Mouse (Mus musculus): ENCODE results near the gene Slc26a5.

Slc26a5 gene

GRCm38 (mm10) chr5:21810924-21811323, 54.5 kb downstream of the Slc26a5 start:
- DNase-seq (ENCODE audit: low spot score), result no peak

GRCm38 (mm10) chr5:21804837-21805236, 60.6 kb downstream of the Slc26a5 start:
- no peak for DNase-seq (ENCODE audit: low spot score)

- DNase-seq (ENCODE audit: low spot score), result no peak
Observed at GRCm38 (mm10) chr5:21803691-21804188, 61.7 kb downstream of the Slc26a5 start.

DNA sequence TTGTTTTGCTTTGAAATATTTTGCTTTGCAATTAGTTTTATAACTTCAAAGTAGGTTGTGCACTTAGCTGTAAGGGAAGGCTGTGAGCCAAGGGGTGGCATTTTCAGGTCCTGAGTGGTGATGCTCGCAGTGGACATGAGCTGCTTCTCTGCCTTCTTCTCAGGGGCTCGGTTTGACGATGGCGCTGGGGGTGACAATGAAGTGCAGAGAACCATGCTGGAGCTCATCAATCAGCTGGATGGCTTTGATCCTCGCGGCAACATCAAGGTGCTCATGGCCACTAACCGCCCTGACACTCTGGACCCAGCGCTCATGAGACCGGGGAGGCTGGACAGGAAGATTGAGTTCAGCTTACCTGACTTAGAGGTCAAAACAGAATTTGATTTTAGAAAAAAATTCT, 62.5 kb downstream of the Slc26a5 start:
- no peak for DNase-seq (ENCODE audit: low spot score)

GRCm38 (mm10) chr5:21792166-21792565, 73.2 kb downstream of the Slc26a5 start:
- DNase-seq (ENCODE audit: low spot score), result no peak

- DNase-seq (ENCODE audit: low spot score), result no peak
Observed at GRCm38 (mm10) chr5:21789061-21789460, 76.3 kb downstream of the Slc26a5 start.

DNA sequence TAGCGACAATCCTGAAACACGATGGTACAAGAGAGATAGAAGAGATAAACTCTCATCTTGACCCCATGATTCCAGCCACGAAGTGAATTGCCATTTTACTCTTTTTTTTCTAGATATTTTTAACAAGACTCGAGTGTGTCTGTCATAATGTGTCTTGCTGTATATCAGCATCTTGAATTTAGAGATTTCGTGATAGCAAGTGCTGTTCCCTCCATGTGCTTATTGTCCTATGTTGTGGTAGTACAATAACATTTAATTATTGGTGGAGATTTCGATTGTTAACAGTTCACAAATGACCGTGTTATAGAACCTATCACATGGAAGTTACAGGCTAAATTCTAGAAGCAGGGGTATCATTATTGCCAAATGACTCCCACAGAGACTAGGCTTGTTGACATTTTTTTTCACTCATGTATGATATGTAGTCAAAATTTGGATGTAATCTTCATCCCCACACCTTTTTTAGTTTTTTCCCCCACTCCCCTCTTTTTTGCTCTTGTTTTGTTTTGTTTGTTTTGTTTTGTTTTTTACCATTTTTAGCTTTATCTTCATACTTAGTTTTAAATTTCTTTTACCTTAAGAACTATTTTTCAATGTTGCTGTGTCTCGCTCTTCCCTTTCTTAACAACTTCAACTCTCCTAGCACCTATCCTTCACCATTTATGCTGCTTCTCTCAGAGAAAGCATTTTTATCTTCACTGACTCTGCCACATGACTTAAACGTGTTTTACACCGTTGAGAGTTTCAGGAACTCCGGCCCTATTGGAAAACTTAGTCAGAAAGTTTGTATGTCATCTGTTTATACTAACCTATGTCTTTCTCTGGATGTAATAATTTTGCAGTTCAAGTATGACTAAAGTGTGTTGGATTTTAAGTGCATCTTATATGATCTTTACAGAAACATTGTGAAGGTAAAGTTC, 78.0 kb downstream of the Slc26a5 start:
- DNase-seq (ENCODE audit: low spot score), result no peak

- DNase-seq (ENCODE audit: low spot score), result peak; percentile 94
Observed at GRCm38 (mm10) chr5:21786258-21787185, 78.9 kb downstream of the Slc26a5 start.

GRCm38 (mm10) chr5:21785776-21786175, 79.6 kb downstream of the Slc26a5 start:
- DNase-seq (ENCODE audit: low spot score), result no peak

GRCm38 (mm10) chr5:21785053-21785452, 80.4 kb downstream of the Slc26a5 start, which contains the start of the genes Dnajc2 and Psmc2:
Dnajc2 (minus strand) TSS chr5:21785251.
Psmc2 (plus strand) TSS chr5:21785283.
- DNase-seq (ENCODE audit: low spot score), result peak; percentile 90

DNA sequence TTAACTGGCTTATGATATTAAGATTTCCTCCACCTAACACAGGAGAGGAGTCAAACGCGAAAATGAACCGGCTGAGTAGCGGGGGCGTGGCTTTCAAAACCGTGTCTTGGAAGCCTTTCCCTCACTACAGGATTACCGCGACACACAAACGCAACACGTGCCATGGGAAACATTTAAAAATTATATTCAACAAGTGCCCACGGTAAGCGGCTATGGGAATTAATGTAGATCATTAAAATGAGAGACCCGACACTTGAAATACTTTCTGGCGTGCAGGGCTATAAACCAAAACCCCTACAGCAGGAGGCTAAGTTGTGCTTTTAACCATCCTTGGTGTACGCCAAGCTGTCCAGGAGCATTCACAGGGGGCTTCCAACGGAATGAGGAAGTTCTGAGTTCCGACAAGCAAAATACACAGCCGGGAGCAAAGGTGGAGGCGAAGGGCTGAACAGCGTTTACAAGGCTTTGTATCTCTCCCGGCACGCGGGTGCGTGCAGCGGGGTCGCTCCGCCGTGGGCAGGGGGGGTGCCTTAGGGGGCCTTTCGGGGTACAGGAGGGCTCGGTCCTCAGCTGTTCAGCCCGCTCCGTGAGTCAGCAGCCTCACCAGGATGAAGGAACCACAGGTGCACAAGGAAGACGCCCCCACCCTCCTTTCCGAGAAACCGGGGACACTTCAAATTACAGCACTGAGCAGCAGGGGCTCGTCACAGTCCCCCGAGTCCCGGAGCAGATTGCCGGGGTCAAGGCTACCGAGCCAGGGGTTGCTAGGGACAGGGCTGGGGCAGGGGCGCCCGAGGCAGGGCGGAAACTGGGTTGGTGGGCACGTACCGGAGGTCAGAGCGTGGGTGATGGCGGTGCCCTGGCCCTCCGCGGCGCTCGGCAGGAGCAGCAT, 81.0 kb downstream of the Slc26a5 start:
- DNase-seq (ENCODE audit: low spot score), result peak; percentile 7

- DNase-seq (ENCODE audit: low spot score), result no peak
Observed at GRCm38 (mm10) chr5:21776491-21776890, 88.9 kb downstream of the Slc26a5 start.

DNA sequence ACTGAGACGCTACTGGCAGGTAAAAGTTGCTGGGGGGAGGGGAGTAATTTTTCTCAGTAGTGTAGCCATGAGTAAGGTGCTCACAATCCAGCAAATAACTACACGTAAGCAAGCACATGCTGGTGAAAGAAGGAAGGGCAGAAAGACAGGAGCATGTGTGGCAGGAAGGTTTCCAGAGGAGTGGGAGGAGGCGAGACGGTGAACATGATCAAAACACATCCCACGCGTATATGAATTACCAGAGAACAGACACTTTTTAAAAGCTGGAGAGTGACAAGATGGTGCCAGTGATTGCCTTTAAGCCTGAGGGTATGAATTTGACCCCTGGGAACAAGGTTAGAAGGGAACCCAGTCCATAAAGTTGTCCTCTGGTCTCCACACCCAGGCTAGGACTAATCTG, 95.6 kb downstream of the Slc26a5 start:
- DNase-seq (ENCODE audit: low spot score), result no peak

DNA sequence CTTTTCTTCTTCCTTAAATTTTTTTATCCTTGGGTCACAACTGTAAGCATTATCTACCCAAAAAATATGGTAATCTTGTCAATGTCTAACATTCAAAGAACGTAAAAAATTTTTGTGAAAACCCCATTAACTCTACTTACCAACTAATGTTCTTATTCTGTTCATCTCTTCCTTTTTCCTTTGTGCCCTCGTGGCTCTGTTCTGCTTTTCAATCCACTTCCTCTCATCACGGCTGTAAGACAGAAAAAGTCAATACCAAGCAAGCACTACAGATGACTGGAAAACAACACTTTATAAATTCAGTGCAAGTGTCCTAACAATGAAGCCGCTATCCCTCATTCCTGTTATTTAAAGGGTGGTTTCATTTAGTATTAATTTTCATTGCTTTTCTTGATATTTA, 96.9 kb downstream of the Slc26a5 start:
- DNase-seq (ENCODE audit: low spot score), result no peak

Data from T-cell, adult 2 months (primary cell).